Mouse (Mus musculus) heart, postnatal 0 days (tissue): Measurements from ENCODE around the gene Tbc1d5.

ENCODE experiments used
- CTCF ChIP-seq: IDR thresholded peaks from 2 replicates; pipeline ENCODE4 v1.5.1; 2016; ENCODE audit warnings: antibody characterized with exemption, control low read depth, low read depth
- EP300 ChIP-seq: IDR thresholded peaks from 2 replicates; pipeline ENCODE4 v1.6.1; 2016; ENCODE audit warnings: antibody characterized with exemption, low read depth

DNA sequence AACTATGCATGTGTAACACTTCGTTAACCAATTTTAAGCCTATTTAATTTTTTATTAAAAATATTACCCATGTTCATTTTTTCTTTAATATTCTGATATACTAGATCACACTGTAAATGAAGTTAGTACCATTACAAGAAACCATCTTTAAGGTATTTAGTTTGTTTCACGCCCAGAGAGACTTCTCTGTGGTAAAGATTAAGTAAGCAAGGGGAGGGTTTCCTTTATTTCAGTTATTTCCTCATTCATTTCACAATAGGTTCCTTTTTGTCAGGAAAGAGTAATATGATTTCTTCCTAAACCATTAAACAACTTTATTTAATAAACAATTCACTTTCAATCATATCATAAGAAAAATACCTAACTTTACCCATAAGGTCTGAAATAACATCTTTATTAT lies 256.8 kb downstream of the Tbc1d5 start:
- TF ChIP-seq CTCF, result no peak
- no peak for TF ChIP-seq EP300
